Mouse (Mus musculus) heart, postnatal 25 days (tissue): ENCODE measurements at regions not wholly inside any gene's neighbourhood (a gene's known extent, or its start where the extent isn't known, plus 50 kb on each side); places are given as distances from the start of the nearest gene placed in this dataset.

Experiments used
- DNase-seq: peaks from one replicate; pipeline ENCODE4 v3.0.0; 2022; ENCODE audit warnings: low spot score
- intact Hi-C: fragments of 180-260 bp; cut with DNase I; formaldehyde crosslinking; loops from one replicate; pipeline ENCODE4 v1.15.1; 2025

DNA sequence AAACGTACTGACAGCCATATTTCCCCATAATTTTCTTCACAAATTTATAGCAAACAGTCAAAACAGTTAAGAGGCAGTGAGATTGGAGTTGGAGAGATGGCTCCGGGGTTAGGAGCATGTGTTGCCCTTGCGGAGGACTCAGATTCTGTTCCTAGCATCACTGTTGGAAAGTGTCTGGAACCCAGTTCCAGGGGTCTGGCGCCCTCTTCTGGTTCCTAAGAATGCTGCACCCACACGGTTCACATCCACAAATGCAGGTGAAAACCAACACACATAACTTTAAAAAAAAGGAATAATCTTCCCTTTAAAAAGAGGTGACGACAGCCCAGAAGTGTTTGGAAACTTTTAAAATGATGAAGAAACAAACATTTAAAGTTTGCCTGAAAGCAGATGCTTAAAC, 129.1 kb upstream of the Ankrd50 start:
- intact Hi-C loops: no loop called here
- no peak for DNase-seq

DNA sequence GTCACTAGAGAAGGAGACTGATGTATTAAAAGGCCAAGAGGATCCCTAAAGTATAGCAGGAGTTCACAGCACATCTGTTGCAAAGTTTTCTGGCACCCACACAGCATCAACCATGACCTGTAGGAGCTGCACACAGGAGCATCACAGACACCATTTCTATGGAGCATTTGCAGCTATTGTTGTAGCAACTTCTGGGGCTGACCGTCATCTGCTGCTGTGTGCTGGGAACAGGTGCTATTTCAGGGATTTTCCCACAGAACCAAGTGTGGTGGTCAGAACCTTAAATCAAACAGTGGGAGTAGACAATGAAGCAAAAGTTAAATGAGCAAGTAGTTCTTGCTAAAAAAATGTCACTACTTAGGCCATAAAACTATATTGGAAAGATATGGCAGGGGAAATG, 106.9 kb upstream of the Ankrd50 start:
- no peak for DNase-seq
- intact Hi-C loops: no loop called here

DNA sequence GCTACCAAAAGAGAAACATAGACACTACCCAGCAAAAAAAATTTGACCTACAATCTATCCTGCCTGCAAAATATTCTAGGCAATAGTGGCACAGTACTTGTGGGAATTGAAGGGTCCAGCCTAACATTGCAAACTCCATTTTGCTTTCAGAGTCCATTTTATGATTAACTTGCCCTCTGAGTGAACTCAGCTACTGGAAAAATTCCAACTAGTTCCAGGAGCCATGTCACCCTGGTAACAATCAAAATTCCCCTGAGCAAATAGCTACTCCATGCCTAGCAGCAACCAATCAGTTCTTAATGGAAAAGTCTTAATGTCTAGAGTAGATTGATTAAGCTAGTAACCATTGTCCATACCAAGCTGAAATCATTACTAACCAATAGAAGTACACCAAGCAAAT, 104.3 kb upstream of the Ankrd50 start:
- DNase-seq: no peak
- intact Hi-C loops: no loop called here

DNA sequence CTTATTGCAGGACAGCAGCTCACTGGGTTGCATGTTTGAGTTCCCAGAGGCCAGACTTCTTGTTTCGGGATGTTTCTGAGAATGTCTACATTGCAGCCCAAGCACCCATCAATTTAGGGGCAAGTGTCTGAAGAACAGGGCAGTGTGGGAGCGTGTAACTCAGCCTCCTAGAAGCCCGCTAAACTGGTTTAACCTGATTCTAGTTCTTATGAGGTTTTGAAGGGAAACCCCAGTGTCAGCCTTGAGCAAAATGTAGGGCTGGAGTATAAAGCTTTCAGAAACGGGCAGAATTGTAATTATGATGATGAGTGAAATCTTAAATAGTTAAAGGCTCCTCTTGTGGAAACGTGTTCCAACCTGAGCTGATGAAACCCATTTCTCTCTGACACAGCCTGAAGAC, 100.9 kb upstream of the Ankrd50 start:
- no peak for DNase-seq
- intact Hi-C loops: no loop called here

DNA sequence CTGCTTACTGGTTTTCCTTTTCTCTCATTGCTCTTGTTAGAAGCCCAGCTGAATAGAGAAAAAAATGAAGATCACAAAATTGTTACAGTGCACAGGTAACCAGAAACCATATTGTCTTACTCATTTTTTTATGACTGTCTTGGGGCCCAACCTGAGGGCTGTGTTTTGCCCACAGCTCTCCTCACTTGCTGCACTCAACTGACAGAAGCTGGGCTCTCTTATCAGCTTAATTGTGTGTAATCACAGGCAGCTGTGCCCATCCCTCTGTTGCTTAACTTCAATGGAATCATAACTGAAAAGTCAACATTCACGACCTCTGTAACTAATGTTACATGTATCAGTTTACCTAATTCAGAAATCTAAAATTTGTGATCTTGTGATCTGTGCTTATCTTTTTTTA, 95.1 kb upstream of the Ankrd50 start:
- intact Hi-C loops: no loop called here
- no peak for DNase-seq

DNA sequence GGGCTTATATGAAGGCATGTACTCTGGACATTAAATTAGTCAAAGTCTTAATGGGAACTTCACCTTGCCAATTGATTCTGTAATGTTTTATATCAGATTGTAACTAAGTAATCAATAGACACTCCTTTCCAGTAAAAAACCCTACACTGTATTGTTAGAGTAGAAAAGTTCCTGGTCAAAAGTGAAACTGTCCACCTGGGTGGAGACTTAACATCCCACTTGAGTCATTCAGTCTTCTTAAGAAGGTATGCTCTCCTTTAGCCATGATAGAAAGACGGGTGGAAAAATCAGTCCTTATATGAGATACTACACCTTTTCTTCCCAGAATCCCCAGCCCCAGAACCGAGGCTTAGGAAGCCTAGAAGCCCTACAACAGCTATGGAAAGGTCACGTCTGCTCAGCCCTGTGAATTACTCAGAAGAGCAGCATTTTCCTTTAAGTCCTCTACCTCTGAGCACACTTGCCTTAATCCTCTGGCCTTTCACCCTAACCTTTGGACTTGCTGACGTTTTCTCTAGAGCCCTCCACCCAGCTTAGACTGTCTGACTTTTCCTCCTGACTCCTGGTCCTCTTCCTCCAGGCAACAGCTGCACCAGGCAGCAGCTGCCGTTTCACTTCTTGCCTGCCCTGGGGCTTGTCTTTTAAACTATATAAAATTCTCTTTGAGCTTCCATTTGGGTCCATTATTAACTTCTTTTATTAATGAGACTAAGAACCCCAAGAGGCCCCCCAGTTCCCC, 93.4 kb upstream of the Ankrd50 start:
- intact Hi-C loops: no loop called here
- no peak for DNase-seq

DNA sequence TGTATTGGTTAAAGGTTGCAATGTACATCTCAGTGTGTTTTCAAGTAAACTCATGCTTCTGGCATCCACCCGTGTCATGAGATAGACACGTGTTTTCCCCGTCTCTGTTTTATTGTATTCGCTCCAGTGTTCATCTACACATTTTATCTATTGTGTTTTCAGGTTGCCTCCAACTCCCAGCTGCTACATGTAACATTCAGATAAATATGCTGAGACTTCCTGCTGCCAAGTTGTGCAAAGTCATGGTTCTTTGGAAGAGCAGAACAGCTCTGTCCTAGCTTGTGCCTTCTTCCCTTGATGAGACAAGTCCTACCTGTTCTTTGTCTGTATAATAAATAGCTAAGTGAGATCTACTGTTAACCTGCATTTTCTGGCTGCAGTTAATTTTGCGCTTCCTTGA, 89.0 kb upstream of the Ankrd50 start:
- intact Hi-C loops: no loop called here
- DNase-seq: no peak

DNA sequence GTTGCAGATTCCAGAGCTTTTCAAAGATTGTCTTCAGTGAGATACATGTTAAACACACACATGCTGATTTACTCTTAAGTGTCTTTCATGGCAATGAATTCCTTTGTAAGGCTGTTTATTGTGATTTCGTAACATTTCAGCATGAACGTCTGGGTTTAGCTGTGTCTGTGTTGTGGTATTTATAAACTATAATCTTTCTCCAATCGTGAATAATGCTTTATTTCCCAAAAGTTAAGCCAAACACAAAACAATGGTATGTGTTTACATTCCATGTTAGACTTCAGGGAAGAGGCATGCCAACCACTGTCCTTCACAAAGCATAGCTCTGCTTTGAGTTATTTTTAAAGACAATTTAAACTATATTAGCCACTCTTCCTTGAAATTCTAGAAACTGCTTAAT, 87.5 kb upstream of the Ankrd50 start:
- intact Hi-C loops: no loop called here

DNA sequence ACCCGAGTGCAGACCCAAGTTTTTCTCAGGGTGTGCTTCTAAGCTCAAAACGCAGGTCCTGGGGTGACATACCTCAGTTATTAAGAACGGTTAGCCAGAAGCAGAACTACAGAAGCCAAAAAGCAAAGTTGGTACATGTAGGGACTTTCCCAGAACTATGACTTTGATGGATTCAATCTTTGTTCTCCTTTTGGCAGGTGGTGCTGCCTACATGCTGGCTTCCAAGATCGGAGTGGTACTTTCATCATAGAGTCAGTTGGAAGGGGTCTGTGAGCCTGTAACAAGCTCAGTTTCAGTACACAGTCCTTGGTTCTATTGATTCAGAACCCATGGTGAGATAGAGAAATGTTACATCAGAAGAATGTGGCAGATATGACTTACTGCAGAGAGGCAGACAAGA, 86.6 kb upstream of the Ankrd50 start:
- intact Hi-C loops: no loop called here
- DNase-seq: no peak

More for the DNA sequence above, 87.5 kb upstream of the Ankrd50 start:
- DNase-seq: no peak

DNA sequence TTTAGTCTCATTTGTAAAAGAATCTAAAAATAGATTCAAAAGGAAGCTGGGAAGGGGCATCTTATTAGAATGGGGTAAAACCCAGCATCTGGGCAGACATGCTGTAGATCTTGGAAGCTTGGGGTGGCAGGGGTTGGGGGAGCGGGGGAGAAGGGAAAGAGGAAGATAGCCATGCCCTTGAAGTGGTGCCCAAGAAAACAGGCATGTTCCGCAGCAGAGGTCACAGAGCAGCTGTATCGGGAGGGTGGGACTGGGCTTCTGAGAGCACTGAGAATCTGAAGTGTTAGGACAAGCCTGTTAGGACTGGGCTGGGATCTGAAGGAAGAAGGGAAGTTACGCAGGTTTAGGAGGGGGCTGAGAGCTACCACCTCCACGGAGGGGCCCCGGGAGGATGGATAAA, 84.4 kb upstream of the Ankrd50 start:
- DNase-seq: no peak
- intact Hi-C loops: no loop called here

DNA sequence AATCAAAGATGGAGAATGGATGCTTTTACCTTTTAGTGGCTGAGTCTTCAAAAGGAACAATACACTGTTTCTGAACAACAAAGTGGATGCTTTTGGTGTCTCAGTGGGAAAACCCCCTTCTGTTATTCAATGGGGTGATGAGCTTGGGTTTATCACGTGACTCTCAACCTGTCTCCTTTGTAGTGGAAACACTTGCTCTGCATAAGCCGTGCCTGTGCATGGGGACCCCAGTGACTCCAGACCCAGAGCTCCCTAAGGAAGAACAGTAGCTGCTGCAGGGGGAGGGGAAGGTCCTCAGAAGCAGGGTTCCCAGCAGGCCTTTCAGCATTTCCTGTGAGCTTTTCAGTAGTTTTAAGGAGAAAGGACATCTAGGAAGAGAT, 83.9 kb upstream of the Ankrd50 start:
- intact Hi-C loops: no loop called here
- no peak for DNase-seq

DNA sequence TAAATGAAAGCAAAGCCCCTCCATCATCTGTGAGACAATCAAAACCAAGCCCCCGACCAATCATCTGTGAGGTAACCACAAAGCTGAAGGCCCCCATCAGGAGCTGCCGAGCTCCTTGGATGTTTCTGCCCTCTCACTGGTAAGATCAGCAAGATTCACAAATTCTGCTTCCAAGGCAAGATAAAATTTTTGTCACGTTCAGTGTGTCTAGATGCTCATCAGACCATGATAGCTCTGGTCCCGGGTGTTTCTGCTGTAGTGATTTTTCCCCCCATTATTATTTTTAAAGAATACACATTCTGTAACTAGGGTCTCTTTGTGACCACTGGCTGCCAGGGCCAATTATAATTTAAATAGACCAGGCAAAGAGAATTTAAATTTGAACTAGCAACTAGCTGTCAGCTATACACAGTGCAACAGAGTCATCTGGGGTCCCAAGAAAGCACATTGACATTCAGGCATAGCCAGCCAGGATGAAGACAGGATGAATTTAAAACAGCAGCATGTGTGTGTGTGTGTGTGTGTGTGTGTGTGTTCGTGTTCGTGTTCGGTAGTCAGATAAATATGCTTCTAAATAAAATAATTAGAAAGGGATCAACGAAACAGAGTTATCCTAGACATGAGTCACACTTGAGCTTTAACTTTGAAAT, 83.4 kb upstream of the Ankrd50 start:
- no peak for DNase-seq
- intact Hi-C loops: no loop called here

DNA sequence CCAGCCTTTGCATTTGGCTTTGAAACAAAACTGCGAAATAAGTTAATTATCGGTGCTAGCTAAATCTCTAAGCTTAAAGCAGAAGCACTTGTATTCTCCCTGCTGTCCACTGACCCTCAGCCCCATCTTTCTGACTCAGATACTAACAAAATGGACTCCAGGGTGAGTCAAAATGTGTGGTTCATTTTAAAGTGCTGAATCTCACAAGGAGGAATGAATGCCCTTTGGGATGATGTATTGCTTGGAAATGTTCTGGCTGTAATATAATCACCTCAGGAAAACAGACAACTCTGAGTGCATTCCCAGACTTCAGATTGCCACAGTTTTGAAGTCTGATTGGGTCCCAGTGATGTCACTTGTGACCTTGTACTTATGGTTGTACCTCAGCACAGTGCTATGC, 81.9 kb upstream of the Ankrd50 start:
- intact Hi-C loops: no loop called here
- no peak for DNase-seq

DNA sequence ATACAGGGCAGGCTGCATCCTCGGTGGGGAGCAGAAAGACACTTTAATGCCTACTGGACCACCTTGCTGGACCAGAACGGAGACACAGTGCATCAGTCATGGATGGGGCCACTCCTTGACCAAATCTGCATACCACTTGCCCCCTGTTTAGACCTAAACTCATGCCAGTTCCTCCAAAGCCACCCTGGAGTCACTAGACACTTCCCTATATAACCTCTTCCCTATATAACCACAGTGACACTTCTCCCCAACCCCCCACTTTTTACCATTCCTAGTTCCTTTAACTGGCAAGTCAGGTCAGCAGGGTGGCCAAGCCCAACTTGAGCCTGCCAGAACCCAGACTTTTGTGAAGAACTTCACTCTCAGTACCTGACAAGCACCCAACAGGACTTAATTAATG, 80.2 kb upstream of the Ankrd50 start:
- intact Hi-C loops: no loop called here
- DNase-seq: no peak

DNA sequence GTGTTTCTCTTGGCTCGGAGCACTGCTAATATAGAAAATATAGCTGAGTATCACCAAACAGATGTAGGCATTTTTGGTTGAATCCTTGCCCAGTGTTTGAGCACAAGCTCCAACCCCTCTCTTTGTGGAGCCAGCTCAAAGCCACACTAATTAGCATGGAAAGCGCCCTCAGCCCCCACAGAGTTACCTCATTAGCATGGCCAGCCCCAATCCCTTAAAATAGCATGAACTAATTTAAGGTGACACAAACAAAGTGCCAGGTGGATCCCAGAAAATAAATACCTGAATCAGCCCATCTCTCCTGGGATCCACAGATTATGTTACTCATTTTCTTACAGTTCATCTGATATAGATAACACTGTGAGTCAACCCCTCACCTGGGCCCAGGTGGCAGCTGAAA, 79.7 kb upstream of the Ankrd50 start:
- no peak for DNase-seq
- intact Hi-C loops: no loop called here

DNA sequence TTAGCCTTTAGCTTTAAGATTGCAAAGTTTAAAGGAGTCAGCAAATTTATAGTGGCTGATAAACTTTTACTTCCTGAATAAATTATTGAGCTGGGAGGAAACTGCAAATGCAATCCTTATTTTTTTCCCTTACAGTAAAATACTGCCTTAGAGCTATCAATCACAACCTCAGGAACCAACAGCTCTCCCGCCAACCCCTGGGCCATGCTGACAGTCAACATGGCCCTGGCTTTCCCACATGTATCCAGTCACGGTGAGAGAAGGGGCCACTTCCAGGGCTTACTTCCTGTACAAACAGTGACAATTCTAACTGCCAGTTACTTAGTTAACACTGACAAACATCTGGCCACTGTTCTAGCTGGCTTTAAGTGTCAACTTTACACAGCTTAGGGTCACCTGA, 76.5 kb upstream of the Ankrd50 start:
- intact Hi-C loops: no loop called here

DNA sequence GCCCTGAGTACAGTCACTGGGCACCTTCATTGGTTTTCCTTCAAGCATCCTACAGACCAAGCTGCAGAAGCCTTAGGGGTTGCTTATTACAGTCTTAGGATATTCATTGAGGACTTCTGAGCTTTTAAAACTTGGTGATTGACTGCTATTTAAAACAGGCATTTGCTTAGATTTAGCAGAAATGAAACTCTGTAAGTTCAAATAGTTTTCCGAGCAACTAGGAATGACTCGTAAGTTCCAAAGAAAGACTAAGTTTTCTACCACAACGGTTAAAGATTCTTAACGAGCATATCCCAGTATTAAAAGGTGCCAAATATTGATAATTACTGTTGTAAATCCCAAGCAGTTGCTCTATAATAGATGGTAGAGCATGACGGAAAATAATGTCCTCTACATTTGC, 71.3 kb upstream of the Ankrd50 start:
- no peak for DNase-seq
- intact Hi-C loops: no loop called here

More for the DNA sequence above, 76.5 kb upstream of the Ankrd50 start:
- DNase-seq: no peak

DNA sequence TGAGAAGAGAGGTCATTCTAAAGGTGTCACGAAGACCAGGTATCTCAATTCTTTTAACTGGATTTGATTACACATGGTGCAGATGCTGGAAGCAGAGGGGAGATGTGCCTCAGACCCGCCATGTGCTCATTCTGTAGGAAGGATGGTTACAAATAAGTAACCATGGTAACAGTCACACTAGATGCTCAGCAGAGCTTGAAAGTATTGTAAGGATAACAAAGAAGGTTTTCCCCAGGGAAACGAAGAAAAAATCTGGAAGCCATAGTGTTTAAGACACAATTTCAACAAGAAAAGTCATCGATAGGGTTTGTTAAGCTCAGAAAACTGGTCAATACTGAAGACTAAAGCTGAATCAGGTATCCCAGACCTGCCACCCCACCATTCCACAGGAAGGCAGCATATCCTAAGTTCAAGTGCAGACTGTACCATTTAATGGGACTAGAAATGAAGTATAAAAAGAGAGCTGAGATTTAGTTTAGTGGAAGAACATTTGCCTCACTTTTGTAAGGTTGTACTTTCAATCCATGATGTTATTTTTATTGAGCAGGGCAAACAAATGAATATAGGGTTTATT, 68.9 kb upstream of the Ankrd50 start:
- no peak for DNase-seq
- intact Hi-C loops: no loop called here

DNA sequence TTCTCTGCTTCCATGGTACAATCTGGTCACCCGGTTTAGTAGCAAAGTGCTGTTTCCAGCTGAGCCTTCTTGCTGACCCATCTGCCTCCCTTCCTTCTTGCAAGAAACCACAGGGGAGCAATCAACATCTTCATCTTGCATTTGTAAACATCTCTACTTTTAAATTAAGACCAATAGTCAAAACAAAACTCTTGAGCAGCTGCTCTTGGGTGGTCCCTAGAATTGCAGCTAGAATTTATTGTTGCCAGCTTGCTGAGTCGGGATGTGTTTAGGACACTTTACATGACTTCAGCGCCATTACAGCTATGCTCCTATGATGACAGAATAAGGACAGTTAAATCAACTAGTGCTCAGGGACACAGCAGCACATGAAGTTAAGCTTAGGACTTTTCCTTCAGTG, 62.4 kb upstream of the Ankrd50 start:
- intact Hi-C loops: no loop called here
- DNase-seq: no peak

DNA sequence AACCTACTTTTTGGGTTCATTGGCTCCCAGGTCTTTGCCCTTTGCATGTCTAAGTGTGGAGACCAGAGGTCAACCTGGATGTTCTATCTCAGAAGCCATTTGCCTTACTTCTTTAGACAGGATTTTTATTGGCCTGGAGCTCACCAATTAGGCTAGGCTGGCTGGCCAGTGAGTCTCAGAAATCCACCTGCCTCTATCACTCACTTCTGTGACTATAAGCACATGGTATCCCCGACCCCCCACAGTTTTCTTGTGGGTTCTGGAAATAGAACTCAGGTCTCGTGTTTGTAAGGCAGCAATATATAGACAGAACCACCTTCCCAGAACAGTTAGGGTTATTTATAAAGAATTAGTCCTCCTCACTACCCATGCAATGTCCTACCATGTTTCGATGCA, 60.9 kb upstream of the Ankrd50 start:
- DNase-seq: no peak
- intact Hi-C loops: no loop called here

DNA sequence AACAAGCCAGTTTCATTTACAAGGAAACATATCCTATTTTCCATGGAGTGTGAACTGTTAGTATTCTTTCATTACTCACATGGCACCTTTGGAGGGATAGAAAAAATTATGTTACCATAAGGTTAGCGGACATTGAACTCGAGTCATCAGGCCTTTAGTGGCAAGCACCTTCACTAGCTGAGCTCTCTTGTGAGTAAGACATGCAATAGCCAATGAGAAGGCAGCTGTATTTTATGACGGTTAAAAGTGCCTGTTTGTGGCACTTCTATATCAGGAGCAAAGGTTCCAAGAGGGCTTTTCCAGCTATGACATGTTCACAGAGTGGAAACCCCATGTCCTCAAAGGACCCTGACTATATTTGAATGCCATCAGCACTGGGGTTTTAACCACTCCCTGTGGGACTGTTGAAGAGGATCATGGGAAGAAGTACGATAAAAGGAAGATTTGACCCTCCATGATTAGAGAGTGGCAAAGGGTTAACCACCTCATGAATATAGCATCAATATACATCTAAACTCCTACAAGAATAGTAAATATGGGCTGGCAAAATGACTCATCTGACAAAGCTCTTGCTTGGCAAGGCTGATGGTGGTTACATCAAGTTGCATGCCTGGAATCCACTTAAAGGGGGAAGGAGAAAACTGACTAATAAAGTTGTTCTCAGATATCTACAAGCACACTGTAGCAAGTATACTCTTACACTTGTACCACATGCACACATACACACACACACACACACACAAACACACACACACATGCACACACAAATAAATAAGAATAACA, 60.3 kb upstream of the Ankrd50 start:
- intact Hi-C loops: no loop called here
- DNase-seq: no peak
